Mouse (Mus musculus) liver, embryonic 14.5 days (tissue): ENCODE data around the gene Phf19.

Experiments used
- CTCF ChIP-seq: IDR thresholded peaks from 2 replicates; pipeline ENCODE4 v1.5.1; 2016; ENCODE audit warnings: antibody characterized with exemption, low read depth, control low read depth
- EP300 ChIP-seq: IDR thresholded peaks from 2 replicates; pipeline ENCODE4 v1.6.1; 2016; ENCODE audit warnings: antibody characterized with exemption, low read depth

DNA sequence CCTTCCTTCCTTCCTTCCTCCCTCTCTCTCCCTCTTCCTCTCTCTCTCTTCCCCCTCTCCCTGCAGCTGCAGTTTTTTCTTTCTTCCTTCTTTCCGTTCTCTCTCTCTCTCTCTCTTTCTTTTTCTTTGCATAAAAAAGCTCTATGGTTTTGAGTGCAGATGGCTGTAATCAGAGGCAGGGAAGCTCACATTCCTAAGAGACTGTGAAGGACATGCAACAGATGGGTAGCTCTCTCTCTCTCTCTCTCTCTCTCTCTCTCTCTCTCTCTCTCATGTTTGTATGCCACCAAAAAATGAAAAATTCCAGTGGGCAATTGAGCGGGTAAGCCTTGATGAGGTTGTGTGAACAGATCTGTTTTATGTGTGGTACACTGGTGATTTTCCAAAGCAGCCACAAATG is 29.6 kb downstream of the Phf19 start:
- TF ChIP-seq CTCF: no peak
- no peak for TF ChIP-seq EP300
